Mouse (Mus musculus) liver, embryonic 14.5 days (tissue): Measurements from ENCODE around the gene Dnaic1. TPM values are rescaled to one million over a fixed set of nuclear protein-coding genes. Genes with fewer than 3 reads are reported as not detected.

ENCODE experiments used
- ATAC-seq: fragments of 200-750 bp; cut with Nextera tagmentation; 2 replicates; pipeline ENCODE4 v1.8.0; 2017; ENCODE audit warnings: moderate number of reproducible peaks, mild to moderate bottlenecking, moderate library complexity; ENCODE audit not compliant: insufficient read depth
- DNase-seq, 3 experiments: peaks; one replicate each; pipeline ENCODE4 v3.0.0-alpha.2; 2012 to 2013; ENCODE audit warnings: low read depth in 3 of 3, low spot score in 3 of 3
- H3K27ac ChIP-seq: fragments of 300-500 bp; sonication (generic); 2 replicates; pipeline ENCODE4 v1.5.1; 2014; ENCODE audit warnings: moderate library complexity, mild to moderate bottlenecking, control low read depth, inconsistent platforms
- H3K27me3 ChIP-seq: fragments of 300-500 bp; sonication (generic); 2 replicates; pipeline ENCODE4 v1.6.1; 2014; ENCODE audit warnings: mild to moderate bottlenecking, low read length, moderate library complexity; ENCODE audit not compliant: control insufficient read depth, insufficient read depth
- H3K36me3 ChIP-seq: fragments of 300-500 bp; sonication (generic); replicated peaks from 2 replicates; pipeline ENCODE4 v1.6.1; 2014; ENCODE audit warnings: low read depth; ENCODE audit not compliant: control insufficient read depth, insufficient read depth
- H3K4me1 ChIP-seq, 2 experiments: fragments of 200-500 bp in 1 of 2; fragments of 300-500 bp in 1 of 2; sonication (generic) in 1 of 2; replicated peaks; 2 replicates each; pipeline ENCODE4 v1.6.1; 2012 to 2014; ENCODE audit warnings: antibody characterized with exemption in 1 of 2, inconsistent platforms in 1 of 2, low read length in 1 of 2; ENCODE audit not compliant: control insufficient read depth in 2 of 2, insufficient read depth in 2 of 2
- H3K4me2 ChIP-seq: fragments of 300-500 bp; sonication (generic); 2 replicates; pipeline ENCODE4 v1.6.1; 2014; ENCODE audit warnings: low read depth, mild to moderate bottlenecking, control low read depth, moderate library complexity
- H3K4me3 ChIP-seq, 2 experiments: fragments of 200-500 bp in 1 of 2; fragments of 300-500 bp in 1 of 2; sonication (generic) in 1 of 2; 2 replicates each; pipeline ENCODE4 v1.5.1; 2012 to 2014; ENCODE audit warnings: low read depth in 2 of 2, low read length in 2 of 2, mild to moderate bottlenecking in 2 of 2, control low read depth in 1 of 2, inconsistent platforms in 1 of 2, moderate library complexity in 1 of 2; ENCODE audit not compliant: insufficient read depth in 1 of 2
- H3K9ac ChIP-seq: fragments of 300-500 bp; sonication (generic); replicated peaks from 2 replicates; pipeline ENCODE4 v1.6.1; 2014; ENCODE audit warnings: mild to moderate bottlenecking, control low read depth, moderate library complexity
- H3K9me3 ChIP-seq: fragments of 300-500 bp; sonication (generic); 2 replicates; pipeline ENCODE4 v1.6.1; 2016; ENCODE audit warnings: low read length, mixed read lengths; ENCODE audit not compliant: control insufficient read depth
- CTCF ChIP-seq: IDR thresholded peaks from 2 replicates; pipeline ENCODE4 v1.5.1; 2016; ENCODE audit warnings: antibody characterized with exemption, low read depth, control low read depth
- EP300 ChIP-seq: IDR thresholded peaks from 2 replicates; pipeline ENCODE4 v1.6.1; 2016; ENCODE audit warnings: antibody characterized with exemption, low read depth
- WGBS: fragments of 180-500 bp; shearing (Covaris S2); extraction: QIAGEN DNeasy Blood & Tissue Kit; methylation state at CpG from one replicate; pipeline ENCODE4 v1.1.7; 2014; ENCODE audit not compliant: insufficient replicate concordance; 5-methylcytosine and 5-hydroxymethylcytosine counted together
- polyA plus RNA-seq, 2 experiments: library from polyadenylated mRNA; depleted of rRNA in 1 of 2; stranded (reverse) in 1 of 2; unstranded in 1 of 2; fragments of >200 nt; fragmentation: Nextera tagmentation in 1 of 2; extraction: Ambion mirVana in 1 of 2; gene quantifications; 2 replicates each; pipeline versions ENCODE4 v1.2.1 to v1.2.3; 2012 to 2014

Gene Dnaic1
- 1.3 and 1.9 TPM in 2 replicates for polyA plus RNA-seq (2012; rRNA removed)
- polyA plus RNA-seq (2014; fragmentation: Nextera tagmentation; extraction: Ambion mirVana): 2.1 and 2.6 TPM in 2 replicates

- Histone ChIP-seq H3K4me3 (peak within 1 kb of the TSS; percentile 60 to 71), H3K36me3 (no peaks in the 10 kb centered on the region), H3K4me2 (peak within 1 kb of the TSS; percentile 97), H3K9ac (peak within 1 kb of the TSS; percentile 51), H3K9me3 (no peaks in the 10 kb centered on the region), H3K27ac (no peak within 1 kb of the TSS), H3K4me1 (peaks cover 2 to 4% of the 10 kb centered on the region in 2 experiments; a peak in 3 of 4 replicates), H3K27me3 (peaks cover 18% of the 10 kb centered on the region)
- ATAC-seq (peak; percentile 97), DNase-seq (peak; percentile 91 to 92 (median 91))
- TF ChIP-seq EP300: no peak
- peak; percentile 73 for TF ChIP-seq CTCF
- under 1% methylated on average over 39 of the region's 41 CpGs for WGBS
These were observed at the start of gene Dnaic1, which contains the start of gene Fam219a for GRCm38 (mm10) chr4:41569411-41569885. Dnaic1 (plus strand) TSS chr4:41569775. Fam219a (minus strand) TSS chr4:41569538.

GRCm38 (mm10) chr4:41520641-41521040, 48.9 kb upstream of the Dnaic1 start:
- H3K9ac ChIP-seq: no peak overlapping the region
- no peaks in the 10 kb centered on the region for H3K9me3 ChIP-seq
- TF ChIP-seq CTCF: no peak
- no peak for TF ChIP-seq EP300
- no peaks in the 10 kb centered on the region for H3K4me1 ChIP-seq
- DNase-seq (no peak), ATAC-seq (no peak)
- no peaks in the 10 kb centered on the region for H3K27me3 ChIP-seq
- H3K27ac ChIP-seq: no peak overlapping the region
- H3K4me2 ChIP-seq: no peak overlapping the region
- no peaks in the 10 kb centered on the region for H3K36me3 ChIP-seq
- H3K4me3 ChIP-seq: no peak overlapping the region
- 47% methylated on average over 14 of the region's 14 CpGs for WGBS

- no peaks in the 10 kb centered on the region for H3K4me1 ChIP-seq
- no peak for TF ChIP-seq CTCF
- no peak for TF ChIP-seq EP300
- DNase-seq (no peak), ATAC-seq (no peak)
- H3K36me3 ChIP-seq: no peaks in the 10 kb centered on the region
- H3K9me3 ChIP-seq: no peaks in the 10 kb centered on the region
- H3K27me3 ChIP-seq: no peaks in the 10 kb centered on the region
- H3K9ac ChIP-seq: no peak overlapping the region
- H3K4me2 ChIP-seq: no peak overlapping the region
- no peak overlapping the region for H3K4me3 ChIP-seq
- H3K27ac ChIP-seq: no peak overlapping the region
- 70% methylated on average over 6 of the region's 6 CpGs for WGBS
These were observed 47.4 kb upstream of the Dnaic1 start for GRCm38 (mm10) chr4:41522136-41522535.

GRCm38 (mm10) chr4:41522788-41523187, 46.8 kb upstream of the Dnaic1 start:
- Histone ChIP-seq H3K4me3 (no peak overlapping the region), H3K4me2 (no peak overlapping the region), H3K9me3 (no peaks in the 10 kb centered on the region), H3K27me3 (no peaks in the 10 kb centered on the region), H3K27ac (no peak overlapping the region), H3K4me1 (no peaks in the 10 kb centered on the region), H3K36me3 (no peaks in the 10 kb centered on the region), H3K9ac (no peak overlapping the region)
- ATAC-seq: no peak
- no peak for DNase-seq
- 29% methylated on average over 5 of the region's 5 CpGs for WGBS
- peak; percentile 71 for TF ChIP-seq CTCF
- no peak for TF ChIP-seq EP300

DNA sequence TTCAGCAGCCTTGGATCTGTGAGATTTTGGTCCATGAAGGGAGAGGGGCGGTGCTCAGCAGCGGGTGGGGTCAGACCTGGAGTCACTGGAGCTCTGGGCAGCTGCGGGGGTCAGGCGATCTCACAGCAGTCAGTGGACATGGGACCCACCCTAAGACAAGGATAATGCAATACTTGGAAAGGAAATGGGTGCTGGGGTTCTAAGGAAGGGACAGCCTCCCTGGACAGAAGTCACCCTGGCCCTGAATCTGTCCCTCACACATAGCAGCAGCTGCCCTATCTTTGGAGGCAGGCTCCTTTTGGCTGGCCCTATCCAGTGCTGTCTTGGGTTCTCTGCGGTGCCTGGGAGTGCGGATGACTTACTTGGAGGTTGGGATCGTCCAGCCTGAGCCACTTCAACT, 45.7 kb upstream of the Dnaic1 start:
- Histone ChIP-seq H3K4me1 (no peaks in the 10 kb centered on the region), H3K36me3 (no peaks in the 10 kb centered on the region), H3K9me3 (no peaks in the 10 kb centered on the region), H3K27me3 (no peaks in the 10 kb centered on the region), H3K9ac (no peak overlapping the region), H3K4me3 (no peak overlapping the region), H3K27ac (no peak overlapping the region), H3K4me2 (no peak overlapping the region)
- TF ChIP-seq EP300: no peak
- no peak for TF ChIP-seq CTCF
- 62% methylated on average over 7 of the region's 7 CpGs for WGBS
- ATAC-seq (no peak), DNase-seq (no peak)
